Mouse (Mus musculus): Measurements from ENCODE around the gene Litaf. TPM values are rescaled to one million over a fixed set of nuclear protein-coding genes. Genes with fewer than 3 reads are reported as not detected.

Gene Litaf
- total and polyA plus RNA-seq, 2 experiments from 2014 or later, result 20.5 to 22.4 TPM

- 33% methylated on average over 3 of the region's 3 CpGs for WGBS
- no peaks in the 10 kb centered on the region for H3K27me3 ChIP-seq (ENCODE audit: insufficient read depth, low read length)
Observed at GRCm38 (mm10) chr16:10947724-10948123, 118.2 kb downstream of the Litaf start.

GRCm38 (mm10) chr16:10945381-10946127 is 120.4 kb downstream of the Litaf start:
- H3K36me3 ChIP-seq (ENCODE audit: insufficient read depth, low read length), result no peaks in the 10 kb centered on the region
- H3K4me2 ChIP-seq (ENCODE audit: low read depth, low read length, poor library complexity, severe bottlenecking), result no peak overlapping the region
- H3K4me1 ChIP-seq (ENCODE audit: insufficient read depth, low read length), result no peaks in the 10 kb centered on the region
- H3K4me3 ChIP-seq (ENCODE audit: low read depth, low read length), result no peak overlapping the region
- H3K9ac ChIP-seq (replicated peaks; ENCODE audit: low read length, poor library complexity, severe bottlenecking), result no peak overlapping the region
- no peak for ATAC-seq (ENCODE audit: low FRiP score)
- no peaks in the 10 kb centered on the region for H3K9me3 ChIP-seq (ENCODE audit: low read length)
- no peak for TF ChIP-seq CTCF (IDR thresholded peaks at IDR 0.05)
- no peak for DNase-seq (ENCODE audit: low spot score)
- no peaks in the 10 kb centered on the region for H3K27me3 ChIP-seq (ENCODE audit: insufficient read depth, low read length)
- H3K27ac ChIP-seq (ENCODE audit: low read depth, low read length), result no peak overlapping the region
- 72% methylated on average over 7 of the region's 7 CpGs for WGBS

More at GRCm38 (mm10) chr16:10947724-10948123, 118.2 kb downstream of the Litaf start:
- Histone ChIP-seq H3K4me3 (ENCODE audit: low read depth, low read length) (no peak overlapping the region), H3K9ac (replicated peaks; ENCODE audit: low read length, poor library complexity, severe bottlenecking) (no peak overlapping the region), H3K27ac (ENCODE audit: low read depth, low read length) (no peak overlapping the region), H3K4me1 (ENCODE audit: insufficient read depth, low read length) (no peaks in the 10 kb centered on the region), H3K9me3 (ENCODE audit: low read length) (no peaks in the 10 kb centered on the region), H3K36me3 (ENCODE audit: insufficient read depth, low read length) (no peaks in the 10 kb centered on the region), H3K4me2 (ENCODE audit: low read depth, low read length, poor library complexity, severe bottlenecking) (no peak overlapping the region)
- DNase-seq (ENCODE audit: low spot score) (no peak), ATAC-seq (ENCODE audit: low FRiP score) (no peak)
- TF ChIP-seq CTCF (IDR thresholded peaks at IDR 0.05), result no peak

GRCm38 (mm10) chr16:10944545-10944944 is 121.4 kb downstream of the Litaf start:
- DNase-seq (ENCODE audit: low spot score) (no peak), ATAC-seq (ENCODE audit: low FRiP score) (no peak)
- no peak overlapping the region for H3K9ac ChIP-seq (replicated peaks; ENCODE audit: low read length, poor library complexity, severe bottlenecking)
- H3K4me1 ChIP-seq (ENCODE audit: insufficient read depth, low read length), result no peaks in the 10 kb centered on the region
- H3K4me3 ChIP-seq (ENCODE audit: low read depth, low read length), result no peak overlapping the region
- H3K9me3 ChIP-seq (ENCODE audit: low read length), result no peaks in the 10 kb centered on the region
- 82% methylated on average over 7 of the region's 7 CpGs for WGBS
- H3K27me3 ChIP-seq (ENCODE audit: insufficient read depth, low read length), result no peaks in the 10 kb centered on the region
- no peak overlapping the region for H3K27ac ChIP-seq (ENCODE audit: low read depth, low read length)
- H3K4me2 ChIP-seq (ENCODE audit: low read depth, low read length, poor library complexity, severe bottlenecking), result no peak overlapping the region
- H3K36me3 ChIP-seq (ENCODE audit: insufficient read depth, low read length), result no peaks in the 10 kb centered on the region
- no peak for TF ChIP-seq CTCF (IDR thresholded peaks at IDR 0.05)

- H3K9ac ChIP-seq (replicated peaks; ENCODE audit: low read length, poor library complexity, severe bottlenecking), result no peak overlapping the region
- peak; percentile 38 for TF ChIP-seq CTCF (IDR thresholded peaks at IDR 0.05)
- WGBS, result 76% methylated on average over 5 of the region's 5 CpGs
- no peaks in the 10 kb centered on the region for H3K4me1 ChIP-seq (ENCODE audit: insufficient read depth, low read length)
- no peak for ATAC-seq (ENCODE audit: low FRiP score)
- no peaks in the 10 kb centered on the region for H3K27me3 ChIP-seq (ENCODE audit: insufficient read depth, low read length)
- no peak for DNase-seq (ENCODE audit: low spot score)
- H3K36me3 ChIP-seq (ENCODE audit: insufficient read depth, low read length), result no peaks in the 10 kb centered on the region
- H3K27ac ChIP-seq (ENCODE audit: low read depth, low read length), result no peak overlapping the region
- no peak overlapping the region for H3K4me3 ChIP-seq (ENCODE audit: low read depth, low read length)
- H3K4me2 ChIP-seq (ENCODE audit: low read depth, low read length, poor library complexity, severe bottlenecking), result no peak overlapping the region
- no peaks in the 10 kb centered on the region for H3K9me3 ChIP-seq (ENCODE audit: low read length)
Observed at GRCm38 (mm10) chr16:10943257-10943656, 122.7 kb downstream of the Litaf start.

GRCm38 (mm10) chr16:10940661-10941060 is 125.3 kb downstream of the Litaf start:
- no peak for TF ChIP-seq CTCF (IDR thresholded peaks at IDR 0.05)
- DNase-seq (ENCODE audit: low spot score) (no peak), ATAC-seq (ENCODE audit: low FRiP score) (no peak)
- no peak overlapping the region for H3K4me3 ChIP-seq (ENCODE audit: low read depth, low read length)
- no peak overlapping the region for H3K27ac ChIP-seq (ENCODE audit: low read depth, low read length)
- H3K9ac ChIP-seq (replicated peaks; ENCODE audit: low read length, poor library complexity, severe bottlenecking), result no peak overlapping the region
- no peaks in the 10 kb centered on the region for H3K9me3 ChIP-seq (ENCODE audit: low read length)
- no peak overlapping the region for H3K4me2 ChIP-seq (ENCODE audit: low read depth, low read length, poor library complexity, severe bottlenecking)
- H3K27me3 ChIP-seq (ENCODE audit: insufficient read depth, low read length), result no peaks in the 10 kb centered on the region
- H3K4me1 ChIP-seq (ENCODE audit: insufficient read depth, low read length), result no peaks in the 10 kb centered on the region
- 83% methylated on average over 2 of the region's 2 CpGs for whole genome bisulfite sequencing
- H3K36me3 ChIP-seq (ENCODE audit: insufficient read depth, low read length), result no peaks in the 10 kb centered on the region

- H3K9ac ChIP-seq (replicated peaks; ENCODE audit: low read length, poor library complexity, severe bottlenecking), result no peak overlapping the region
- no peaks in the 10 kb centered on the region for H3K9me3 ChIP-seq (ENCODE audit: low read length)
- no peak for DNase-seq (ENCODE audit: low spot score)
- H3K4me3 ChIP-seq (ENCODE audit: low read depth, low read length), result no peak overlapping the region
- TF ChIP-seq CTCF (IDR thresholded peaks at IDR 0.05), result no peak
- H3K27me3 ChIP-seq (ENCODE audit: insufficient read depth, low read length), result no peaks in the 10 kb centered on the region
- 95% methylated on average over 4 of the region's 4 CpGs for WGBS
- H3K4me2 ChIP-seq (ENCODE audit: low read depth, low read length, poor library complexity, severe bottlenecking), result no peak overlapping the region
- no peaks in the 10 kb centered on the region for H3K36me3 ChIP-seq (ENCODE audit: insufficient read depth, low read length)
- H3K4me1 ChIP-seq (ENCODE audit: insufficient read depth, low read length), result no peaks in the 10 kb centered on the region
- no peak overlapping the region for H3K27ac ChIP-seq (ENCODE audit: low read depth, low read length)
- ATAC-seq (ENCODE audit: low FRiP score), result no peak
Observed at GRCm38 (mm10) chr16:10939932-10940331, 126.0 kb downstream of the Litaf start.
